Mouse (Mus musculus) lung, adult 2 months (tissue): ENCODE measurements around the gene Ccdc30.

Source experiments
- CTCF ChIP-seq: fragments of 200-500 bp; IDR thresholded peaks from 2 replicates; pipeline ENCODE4 v1.5.1; 2011; ENCODE audit warnings: mild to moderate bottlenecking, low read length, control low read depth; ENCODE audit not compliant: insufficient read depth
- POLR2A ChIP-seq: fragments of 200-500 bp; IDR thresholded peaks from 2 replicates; pipeline ENCODE4 v1.6.1; 2011; ENCODE audit warnings: low read depth, mild to moderate bottlenecking, control low read depth, low read length, borderline replicate concordance; ENCODE audit errors: extremely low read depth

- no peak for TF ChIP-seq CTCF
- no peak for TF ChIP-seq POLR2A
Observed at GRCm38 (mm10) chr4:119305418-119305817, 109.9 kb downstream of the Ccdc30 start.
